Mouse (Mus musculus) heart, adult 18-20 months (tissue): ENCODE results near the gene Olfr725. TPM values are rescaled to one million over a fixed set of nuclear protein-coding genes. Genes with fewer than 3 reads are reported as not detected.

ENCODE experiments used
- DNase-seq, 2 experiments: peaks; one replicate each; pipeline ENCODE4 v3.0.0; 2021 to 2022; ENCODE audit warnings: mixed read lengths in 1 of 2
- long read RNA-seq, 2 experiments: library from polyadenylated mRNA; stranded (forward); transcript quantifications; one replicate each; pipeline ENCODE4 v2.0.0; 2021
- total RNA-seq, 2 experiments: library from RNA; stranded (reverse); gene quantifications; 2 replicates each; pipeline ENCODE4 v1.2.3; 2021

Gene Olfr725
- not detected for total RNA-seq
- long read RNA-seq, experiment 1: 0 reads
- long read RNA-seq, experiment 2: 0 reads

DNA sequence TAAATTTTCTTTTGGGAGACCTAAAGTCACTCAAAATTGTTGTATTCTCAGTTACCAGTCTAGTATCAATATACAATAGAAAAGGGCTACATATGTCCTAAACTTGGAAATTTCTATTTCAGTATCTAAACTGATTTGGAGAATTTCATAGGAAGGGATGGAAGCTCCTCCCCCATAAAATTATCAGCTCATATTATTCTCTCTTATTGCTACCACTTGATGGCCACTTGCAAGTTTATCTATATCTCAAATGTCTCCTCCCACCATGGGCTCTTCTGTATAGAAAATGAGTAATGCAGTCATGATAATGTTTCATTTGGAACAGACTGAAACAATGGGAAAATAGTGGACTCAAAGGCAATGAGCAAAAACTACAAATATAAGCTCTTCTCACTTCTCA lies at the start of gene Olfr725:
TSS of gene Olfr725 (minus strand) at position 101 of the 400 bp plus-strand sequence.
- DNase-seq: no peak

- DNase-seq: no peak
These were observed 22.5 kb upstream of the Olfr725 start for GRCm38 (mm10) chr14:50062733-50063104.

- peak; percentile 49 to 56 for DNase-seq
These were observed 22.0 kb upstream of the Olfr725 start for GRCm38 (mm10) chr14:50061955-50062732.

DNA sequence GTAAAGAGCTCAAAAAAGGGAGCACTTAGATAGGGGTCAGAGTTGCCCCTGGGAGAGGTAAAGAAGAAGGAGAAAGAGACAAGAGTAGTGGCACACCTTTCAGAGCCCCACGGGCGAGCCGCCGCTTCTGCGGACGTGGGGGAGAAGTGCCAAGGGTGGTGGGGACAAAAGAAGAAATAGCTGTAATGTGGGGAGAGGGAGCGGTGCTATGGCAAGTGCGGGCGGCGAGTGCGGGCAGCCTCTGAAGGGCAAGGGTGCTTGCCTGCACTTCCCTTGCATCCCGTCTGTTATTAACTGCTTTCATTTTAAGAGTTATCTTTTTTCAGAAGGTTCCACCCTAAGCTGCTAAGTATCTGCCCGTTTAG lies 21.4 kb upstream of the Olfr725 start:
- no peak for DNase-seq

DNA sequence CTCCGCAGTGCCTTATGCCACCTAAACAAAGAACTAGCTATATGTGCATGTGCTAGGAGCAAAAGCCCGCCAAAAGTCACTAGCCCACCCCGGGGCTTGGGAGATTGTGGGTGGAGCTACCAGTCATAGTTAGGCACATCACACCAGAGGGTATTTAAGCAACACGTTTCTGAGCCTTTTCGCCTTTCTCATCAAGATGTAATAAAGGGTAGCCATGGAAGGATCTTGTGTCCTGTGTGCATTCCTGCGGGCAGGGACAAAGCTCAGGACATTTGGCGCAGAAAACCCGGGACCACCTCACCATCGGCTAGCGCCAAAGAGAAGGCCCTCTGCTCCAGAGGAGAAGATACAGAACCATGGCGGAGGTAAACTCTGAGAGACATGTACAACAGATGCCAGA lies 21.0 kb upstream of the Olfr725 start:
- no peak for DNase-seq

GRCm38 (mm10) chr14:50032041-50032440 lies 8.1 kb downstream of the Olfr725 start:
- DNase-seq: no peak

- DNase-seq: no peak
These were observed 8.8 kb downstream of the Olfr725 start for GRCm38 (mm10) chr14:50031356-50031755.

DNA sequence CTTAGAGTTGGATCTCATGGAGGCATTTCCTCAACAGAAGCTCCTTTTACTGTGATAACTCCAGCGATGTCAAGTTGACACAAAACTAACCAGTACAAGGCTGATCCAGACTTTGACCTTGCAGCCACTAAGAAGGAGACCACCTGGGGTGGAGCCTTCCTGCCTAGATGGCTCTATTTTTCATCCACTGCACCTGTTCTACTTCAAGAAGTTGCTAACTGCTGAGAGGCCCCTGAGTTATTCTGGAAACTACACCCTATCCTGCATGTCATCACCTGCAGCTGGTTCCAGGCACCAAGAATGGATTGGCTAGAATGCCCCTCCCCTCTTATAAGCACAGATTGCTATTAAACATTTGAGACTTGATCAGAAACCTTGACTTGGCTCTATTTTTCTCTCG lies 13.8 kb downstream of the Olfr725 start:
- no peak for DNase-seq

Other genes starting within 250 kb of the Olfr725 start
- not detected for gene Olfr722, start 138.4 kb downstream of the Olfr725 start, total RNA-seq
- gene Olfr723, start 108.6 kb downstream of the Olfr725 start, total RNA-seq: not detected
- not detected for gene Olfr724, start 77.1 kb downstream of the Olfr725 start, total RNA-seq
- gene Olfr726, start 50.6 kb upstream of the Olfr725 start, total RNA-seq: not detected
- not detected for gene Olfr727, start 82.8 kb upstream of the Olfr725 start, total RNA-seq
- not detected for gene Olfr728, start 102.3 kb upstream of the Olfr725 start, total RNA-seq
- not detected for gene Olfr729, start 112.5 kb upstream of the Olfr725 start, total RNA-seq
- not detected for gene Olfr730, start 147.8 kb upstream of the Olfr725 start, total RNA-seq
- not detected for gene Olfr731, start 201.5 kb upstream of the Olfr725 start, total RNA-seq
- gene Olfr732, start 243.8 kb upstream of the Olfr725 start, total RNA-seq: not detected